Mouse (Mus musculus) CH12.LX (cell line): Measurements from ENCODE around the gene Zmym2. TPM values are rescaled to one million over a fixed set of nuclear protein-coding genes. Genes with fewer than 3 reads are reported as not detected.

Experiments
- DNase-seq: peaks from one replicate; pipeline ENCODE4 v3.0.0-alpha.2; 2013; ENCODE audit errors: extremely low read depth
- H3K27ac ChIP-seq: 2 replicates; pipeline ENCODE4 v1.5.1; 2012; ENCODE audit warnings: low read depth, mild to moderate bottlenecking, control low read depth, moderate library complexity; ENCODE audit not compliant: insufficient read depth
- H3K27me3 ChIP-seq: replicated peaks from 2 replicates; pipeline ENCODE3; 2012; ENCODE audit warnings: inconsistent platforms
- H3K36me3 ChIP-seq, 2 experiments: replicated peaks in 1 of 2; 2 replicates each; pipeline versions ENCODE3 to v1.6.1; 2012; ENCODE audit warnings: inconsistent platforms in 1 of 2, low read length in 1 of 2, mild to moderate bottlenecking in 1 of 2, mixed read lengths in 1 of 2, moderate library complexity in 1 of 2; ENCODE audit not compliant: control insufficient read depth in 1 of 2, insufficient read depth in 1 of 2
- H3K4me1 ChIP-seq, 2 experiments: 2 replicates each; pipeline ENCODE4 v1.6.1; 2012; ENCODE audit warnings: inconsistent platforms in 1 of 2, moderate library complexity in 1 of 2; ENCODE audit not compliant: insufficient read depth in 2 of 2, control insufficient read depth in 1 of 2
- H3K4me2 ChIP-seq: 2 replicates; pipeline ENCODE4 v1.6.1; 2012; ENCODE audit warnings: low read depth, mild to moderate bottlenecking, control low read depth; ENCODE audit not compliant: poor library complexity, insufficient read depth, severe bottlenecking
- H3K4me3 ChIP-seq, 3 experiments: fragments of 150-350 bp in 1 of 3; sonication (generic) in 1 of 3; replicated peaks in 1 of 3; 2 replicates each; pipeline versions ENCODE3 to v1.5.1; 2011 to 2012; ENCODE audit warnings: low read depth in 2 of 3, low read length in 2 of 3, mild to moderate bottlenecking in 2 of 3, moderate library complexity in 2 of 3, control low read depth in 1 of 3, improper control_type of control experiment in 1 of 3, inconsistent platforms in 1 of 3, mixed read lengths in 1 of 3; ENCODE audit not compliant: poor library complexity in 1 of 3
- H3K79me2 ChIP-seq: replicated peaks from 2 replicates; pipeline ENCODE4 v1.6.1; 2012; ENCODE audit warnings: mild to moderate bottlenecking, moderate library complexity; ENCODE audit not compliant: control insufficient read depth, poor library complexity, insufficient read depth, severe bottlenecking; ENCODE audit errors: extremely low read depth
- H3K9ac ChIP-seq: 2 replicates; pipeline ENCODE4 v1.6.1; 2012; ENCODE audit warnings: low read depth, mild to moderate bottlenecking, control low read depth, moderate library complexity; ENCODE audit not compliant: insufficient read depth
- H3K9me3 ChIP-seq: replicated peaks from 2 replicates; pipeline ENCODE3; 2012; ENCODE audit warnings: low read length, inconsistent platforms, mixed read lengths
- BHLHE40 ChIP-seq: IDR thresholded peaks from 2 replicates; pipeline ENCODE4 v1.6.1; 2011; ENCODE audit warnings: mild to moderate bottlenecking, low read depth, low read length, improper control_type of control experiment
- CHD1 ChIP-seq: IDR thresholded peaks from 2 replicates; pipeline ENCODE4 v1.6.1; 2012; ENCODE audit warnings: low read depth, low read length, improper control_type of control experiment, inconsistent platforms
- CHD2 ChIP-seq: IDR thresholded peaks from 2 replicates; pipeline ENCODE4 v1.6.1; 2011; ENCODE audit warnings: low read length, improper control_type of control experiment
- CTCF ChIP-seq, 2 experiments: IDR thresholded peaks in 1 of 2; conservative IDR thresholded peaks in 1 of 2; 2 replicates each; pipeline ENCODE4 v1.5.1; 2011 to 2012; ENCODE audit warnings: low read depth in 2 of 2, low read length in 2 of 2, improper control_type of control experiment in 1 of 2, inconsistent platforms in 1 of 2, mild to moderate bottlenecking in 1 of 2, moderate library complexity in 1 of 2
- E2F4 ChIP-seq: IDR thresholded peaks from 2 replicates; pipeline ENCODE4 v1.6.1; 2011; ENCODE audit warnings: low read depth, low read length, improper control_type of control experiment; ENCODE audit not compliant: insufficient replicate concordance
- ELF1 ChIP-seq: IDR thresholded peaks from 2 replicates; pipeline ENCODE4 v1.6.1; 2014; ENCODE audit warnings: low read depth, mild to moderate bottlenecking, inconsistent platforms, low read length, improper control_type of control experiment
- EP300 ChIP-seq: IDR thresholded peaks from 2 replicates; pipeline ENCODE4 v1.6.1; 2011; ENCODE audit warnings: low read length, improper control_type of control experiment
- ETS1 ChIP-seq: conservative IDR thresholded peaks from 2 replicates; pipeline ENCODE4 v1.6.1; 2012; ENCODE audit warnings: low read depth, mild to moderate bottlenecking, inconsistent platforms, low read length, improper control_type of control experiment, moderate library complexity
- GABPA ChIP-seq: IDR thresholded peaks from 2 replicates; pipeline ENCODE4 v1.6.1; 2012; ENCODE audit warnings: low read depth, low read length, improper control_type of control experiment, inconsistent platforms; ENCODE audit not compliant: insufficient replicate concordance
- HCFC1 ChIP-seq: IDR thresholded peaks from 2 replicates; pipeline ENCODE4 v1.6.1; 2012; ENCODE audit warnings: low read depth, mild to moderate bottlenecking, inconsistent platforms, low read length, improper control_type of control experiment
- IRF4 ChIP-seq: IDR thresholded peaks from 2 replicates; pipeline ENCODE4 v1.6.1; 2014; ENCODE audit warnings: low read depth, mild to moderate bottlenecking, inconsistent platforms, low read length, improper control_type of control experiment
- JUN ChIP-seq: IDR thresholded peaks from 2 replicates; pipeline ENCODE4 v1.6.1; 2011; ENCODE audit warnings: low read depth, mild to moderate bottlenecking, low read length, improper control_type of control experiment, moderate library complexity; ENCODE audit not compliant: insufficient read depth
- JUND ChIP-seq: conservative IDR thresholded peaks from 2 replicates; pipeline ENCODE4 v1.6.1; 2011; ENCODE audit warnings: low read depth, low read length, improper control_type of control experiment
- MAX ChIP-seq: IDR thresholded peaks from 2 replicates; pipeline ENCODE4 v1.6.1; 2011; ENCODE audit warnings: low read length, improper control_type of control experiment
- MAZ ChIP-seq: IDR thresholded peaks from 2 replicates; pipeline ENCODE4 v1.6.1; 2012; ENCODE audit warnings: low read depth, mild to moderate bottlenecking, inconsistent platforms, low read length, improper control_type of control experiment, moderate library complexity
- MEF2A ChIP-seq: IDR thresholded peaks from 2 replicates; pipeline ENCODE4 v1.6.1; 2014; ENCODE audit warnings: low read depth, mild to moderate bottlenecking, inconsistent platforms, low read length, improper control_type of control experiment, borderline replicate concordance
- MXI1 ChIP-seq: IDR thresholded peaks from 2 replicates; pipeline ENCODE4 v1.6.1; 2011; ENCODE audit warnings: mild to moderate bottlenecking, low read depth, low read length, improper control_type of control experiment
- MYC ChIP-seq: IDR thresholded peaks from 2 replicates; pipeline ENCODE4 v1.6.1; 2011; ENCODE audit warnings: low read depth, mild to moderate bottlenecking, improper control_type of control experiment, low read length
- NRF1 ChIP-seq: IDR thresholded peaks from 2 replicates; pipeline ENCODE4 v1.6.1; 2014; ENCODE audit warnings: low read depth, mild to moderate bottlenecking, inconsistent platforms, low read length, improper control_type of control experiment, moderate library complexity
- PAX5 ChIP-seq: IDR thresholded peaks from 2 replicates; pipeline ENCODE4 v1.6.1; 2012; ENCODE audit warnings: low read length, inconsistent platforms, mixed read lengths
- POLR2A ChIP-seq: IDR thresholded peaks from 2 replicates; pipeline ENCODE4 v1.6.1; 2011; ENCODE audit warnings: low read depth, mild to moderate bottlenecking, improper control_type of control experiment, low read length
- POLR2AphosphoS2 ChIP-seq: IDR thresholded peaks from 2 replicates; pipeline ENCODE4 v1.6.1; 2011; ENCODE audit warnings: low read depth, low read length, improper control_type of control experiment
- RAD21 ChIP-seq: IDR thresholded peaks from 2 replicates; pipeline ENCODE4 v1.6.1; 2011; ENCODE audit warnings: low read depth, mild to moderate bottlenecking, low read length, improper control_type of control experiment, moderate library complexity
- RCOR1 ChIP-seq: conservative IDR thresholded peaks from 2 replicates; pipeline ENCODE4 v1.6.1; 2012; ENCODE audit warnings: low read depth, mild to moderate bottlenecking, inconsistent platforms, low read length, improper control_type of control experiment
- SIN3A ChIP-seq: IDR thresholded peaks from 2 replicates; pipeline ENCODE4 v1.6.1; 2012; ENCODE audit warnings: low read length, improper control_type of control experiment, inconsistent platforms
- SMC3 ChIP-seq: IDR thresholded peaks from 2 replicates; pipeline ENCODE4 v1.6.1; 2011; ENCODE audit warnings: low read depth, low read length, improper control_type of control experiment
- TBP ChIP-seq: conservative IDR thresholded peaks from 2 replicates; pipeline ENCODE4 v1.6.1; 2011; ENCODE audit warnings: low read depth, low read length, improper control_type of control experiment
- TCF12 ChIP-seq: IDR thresholded peaks from 2 replicates; pipeline ENCODE4 v1.6.1; 2014; ENCODE audit warnings: low read depth, mild to moderate bottlenecking, inconsistent platforms, low read length, improper control_type of control experiment
- UBTF ChIP-seq: IDR thresholded peaks from 2 replicates; pipeline ENCODE4 v1.6.1; 2012; ENCODE audit warnings: low read depth, mild to moderate bottlenecking, inconsistent platforms, low read length, improper control_type of control experiment, moderate library complexity
- USF1 ChIP-seq: IDR thresholded peaks from 2 replicates; pipeline ENCODE4 v1.6.1; 2014; ENCODE audit warnings: low read depth, mild to moderate bottlenecking, inconsistent platforms, low read length, improper control_type of control experiment
- ZKSCAN1 ChIP-seq: IDR thresholded peaks from 2 replicates; pipeline ENCODE4 v1.6.1; 2012; ENCODE audit warnings: low read depth, inconsistent platforms, low read length, improper control_type of control experiment, borderline replicate concordance
- ZMIZ1 ChIP-seq: IDR thresholded peaks from 2 replicates; pipeline ENCODE4 v1.6.1; 2012; ENCODE audit warnings: low read depth, mild to moderate bottlenecking, inconsistent platforms, low read length, improper control_type of control experiment
- ZNF384 ChIP-seq: IDR thresholded peaks from 2 replicates; pipeline ENCODE4 v1.6.1; 2012; ENCODE audit warnings: low read depth, low read length, improper control_type of control experiment, inconsistent platforms
- dilution Hi-C: fragments of 300-500 bp; cut with MboI; formaldehyde crosslinking; loops from 2 replicates; pipeline ENCODE4 v1.14.3; 2020; ENCODE audit warnings: low sequenced_read_pairs; ENCODE audit not compliant: extremely low pct_unique_long_range_greater_than_20kb, extremely low pct_ligation_motif_present
- in situ Hi-C: fragments of 300-500 bp; cut with MboI; formaldehyde crosslinking; loops from 3 replicates; pipeline ENCODE4 v1.14.3; 2019; ENCODE audit warnings: low sequenced_read_pairs, low pct_ligation_motif_present, low pct_unique_long_range_greater_than_20kb, mixed read lengths
- polyA plus RNA-seq: library from polyadenylated mRNA; unstranded; fragments of >175 nt; gene quantifications from 2 replicates; pipeline ENCODE4 v1.2.1, GENCODE M21; 2012; ENCODE audit warnings: low read depth; ENCODE audit not compliant: insufficient read length
- total RNA-seq, 2 experiments: library from RNA; depleted of rRNA; stranded (reverse); fragments of 300-350 nt in 1 of 2; fragments of >200 nt in 1 of 2; gene quantifications; 2 replicates each; pipeline ENCODE4 v1.2.3; 2012 to 2014

Gene Zmym2
- total and polyA plus RNA-seq, 3 experiments = 15.1 to 40.5 (median 21.1) TPM

- Histone ChIP-seq H3K27ac (no peak overlapping the region), H3K79me2 (peaks cover 8% of the 10 kb centered on the region), H3K27me3 (no peaks in the 10 kb centered on the region), H3K4me3 (no peak overlapping the region), H3K4me2 (no peak overlapping the region), H3K4me1 (peaks cover under 1 to 4% of the 10 kb centered on the region in 2 experiments; a peak in 1 of 4 replicates), H3K36me3 (peaks cover 0 to under 1% of the 10 kb centered on the region in 2 experiments), H3K9me3 (no peaks in the 10 kb centered on the region), H3K9ac (no peak overlapping the region)
- dilution Hi-C loops = no loop called here
- in situ Hi-C loops = no loop called here
- no peak for TF ChIP-seq RCOR1
- TF ChIP-seq CTCF (conservative IDR thresholded peaks at IDR 0.05 in 1 of 2, IDR thresholded peaks at IDR 0.05 in 1 of 2; ENCODE audit: low read depth in 2 of 2, low read length in 2 of 2) = no peak
- no peak for DNase-seq
These were observed 3.0 kb upstream of the Zmym2 start for GRCm38 (mm10) chr14:56883431-56883830.

GRCm38 (mm10) chr14:56885308-56885771 lies 1.1 kb upstream of the Zmym2 start:
- Histone ChIP-seq H3K27ac (peak overlapping the region; percentile 69), H3K9me3 (no peaks in the 10 kb centered on the region), H3K4me1 (peaks cover 3 to 19% of the 10 kb centered on the region in 2 experiments; a peak in 2 of 4 replicates), H3K4me2 (peak overlapping the region; percentile 60), H3K79me2 (peaks cover 25% of the 10 kb centered on the region), H3K9ac (peak overlapping the region; percentile 54), H3K27me3 (no peaks in the 10 kb centered on the region), H3K4me3 (peak overlapping the region; percentile 34 to 60 (median 54)), H3K36me3 (peaks cover under 1 to 16% of the 10 kb centered on the region in 2 experiments)
- dilution Hi-C loops = no loop called here
- in situ Hi-C loops = no loop called here
- DNase-seq = peak; percentile 94
- TF ChIP-seq TBP (peak; percentile 43; the same call in 1 of the 2 replicates), TCF12 (0 out of 2 replicates have a peak, but pooled peaks have one; percentile 8), GABPA (no peak), NRF1 (0 out of 2 replicates have a peak, but pooled peaks have one; percentile 6), MAZ (no peak), ZKSCAN1 (no peak), IRF4 (no peak), POLR2A (peak; percentile 59), CHD1 (no peak), EP300 (no peak), SMC3 (no peak), ELF1 (no peak), MXI1 (no peak), MYC (no peak; the same call in 1 of the 2 replicates), USF1 (no peak), RCOR1 (no peak), PAX5 (no peak), ZMIZ1 (no peak), UBTF (peak; percentile 96; the same call in 1 of the 2 replicates), MEF2A (no peak), RAD21 (no peak; the same call in 1 of the 2 replicates), MAX (no peak), SIN3A (no peak; the same call in 1 of the 2 replicates), CTCF (conservative IDR thresholded peaks at IDR 0.05 in 1 of 2, IDR thresholded peaks at IDR 0.05 in 1 of 2; ENCODE audit: low read depth in 2 of 2, low read length in 2 of 2) (peak; percentile 64; a peak in 3 of 4 replicates), HCFC1 (no peak), CHD2 (no peak), E2F4 (no peak), BHLHE40 (no peak), JUN (no peak), JUND (no peak), ZNF384 (no peak), ETS1 (no peak), POLR2AphosphoS2 (no peak)
